Mouse (Mus musculus) limb, embryonic 10.5 days (tissue): ENCODE data around the gene Gm10697. TPM values are rescaled to one million over a fixed set of nuclear protein-coding genes. Genes with fewer than 3 reads are reported as not detected.
"Not testable (repeated sequence)": the region's sequence is repeated elsewhere in the genome, so short reads cannot be mapped to it uniquely, and the experiment has no call there.

ENCODE experiments used
- DNase-seq: peaks from one replicate; pipeline ENCODE4 v3.0.0-alpha.2; 2017; ENCODE audit warnings: low spot score
- H3K27ac ChIP-seq: fragments of 300-500 bp; sonication (generic); 2 replicates; pipeline ENCODE4 v1.5.1; 2016; ENCODE audit warnings: mild to moderate bottlenecking
- H3K27me3 ChIP-seq: fragments of 300-500 bp; sonication (generic); 2 replicates; pipeline ENCODE4 v1.6.1; 2016; ENCODE audit warnings: low read depth, mild to moderate bottlenecking; ENCODE audit not compliant: poor library complexity, severe bottlenecking
- H3K36me3 ChIP-seq: fragments of 300-500 bp; sonication (generic); 2 replicates; pipeline ENCODE4 v1.6.1; 2016; ENCODE audit warnings: mild to moderate bottlenecking, moderate library complexity
- H3K4me1 ChIP-seq: fragments of 300-500 bp; sonication (generic); 2 replicates; pipeline ENCODE4 v1.6.1; 2016
- H3K4me3 ChIP-seq: fragments of 300-500 bp; sonication (generic); 2 replicates; pipeline ENCODE4 v1.5.1; 2016; ENCODE audit warnings: mild to moderate bottlenecking, moderate library complexity
- H3K9me3 ChIP-seq: fragments of 300-500 bp; sonication (generic); replicated peaks from 2 replicates; pipeline ENCODE4 v1.6.1; 2016; ENCODE audit warnings: mild to moderate bottlenecking
- WGBS: fragments of 180-500 bp; shearing (Covaris S2); methylation state at CpG from one replicate; pipeline ENCODE4 v1.1.7; 2016; 5-methylcytosine and 5-hydroxymethylcytosine counted together
- polyA plus RNA-seq: library from polyadenylated mRNA; unstranded; fragments of >200 nt; fragmentation: Nextera tagmentation; extraction: Ambion mirVana; gene quantifications from 2 replicates; pipeline ENCODE4 v1.2.1, GENCODE M21; 2016

Gene Gm10697
- not detected in 2 replicates for polyA plus RNA-seq

- not testable (repeated sequence) for DNase-seq, H3K27ac ChIP-seq
- 86% methylated on average over 2 of the region's 3 CpGs for WGBS
These were observed at the start of gene Gm10697 for GRCm38 (mm10) chr3:94072544-94072943. Gm10697 (minus strand) TSS chr3:94072644.

GRCm38 (mm10) chr3:94115071-94115470 lies 42.6 kb upstream of the Gm10697 start:
- H3K4me1 ChIP-seq, DNase-seq, H3K27me3 ChIP-seq, H3K27ac ChIP-seq, H3K9me3 ChIP-seq, H3K4me3 ChIP-seq, H3K36me3 ChIP-seq: not testable (repeated sequence)
- WGBS: 86% methylated on average over 1 of the region's 1 CpGs

More at GRCm38 (mm10) chr3:94072544-94072943, at the start of gene Gm10697:
- H3K4me1 ChIP-seq, H3K4me3 ChIP-seq, H3K27me3 ChIP-seq, H3K9me3 ChIP-seq, H3K36me3 ChIP-seq: not testable (repeated sequence)

- DNase-seq, H3K9me3 ChIP-seq, H3K27ac ChIP-seq, H3K27me3 ChIP-seq, H3K4me1 ChIP-seq, H3K4me3 ChIP-seq, H3K36me3 ChIP-seq: not testable (repeated sequence)
- 84% methylated on average over 2 of the region's 3 CpGs for WGBS
These were observed 17.7 kb downstream of the Gm10697 start, which contains the start of gene Gm9125 for GRCm38 (mm10) chr3:94054785-94055184. Gm9125 (minus strand) TSS chr3:94054885.

GRCm38 (mm10) chr3:94049566-94050121 lies 22.8 kb downstream of the Gm10697 start:
- 60% methylated on average over 1 of the region's 5 CpGs for WGBS
- H3K4me1 ChIP-seq, H3K27me3 ChIP-seq, DNase-seq, H3K9me3 ChIP-seq, H3K4me3 ChIP-seq, H3K36me3 ChIP-seq, H3K27ac ChIP-seq: not testable (repeated sequence)

- not testable (repeated sequence) for H3K27ac ChIP-seq, H3K4me3 ChIP-seq, DNase-seq, H3K36me3 ChIP-seq, H3K9me3 ChIP-seq, H3K27me3 ChIP-seq, H3K4me1 ChIP-seq
- 82% methylated on average over 1 of the region's 1 CpGs for WGBS
These were observed 34.2 kb downstream of the Gm10697 start for GRCm38 (mm10) chr3:94038241-94038640.

GRCm38 (mm10) chr3:94034400-94034799 lies 38.0 kb downstream of the Gm10697 start:
- H3K27me3 ChIP-seq, H3K36me3 ChIP-seq, DNase-seq, H3K4me1 ChIP-seq, H3K4me3 ChIP-seq, H3K27ac ChIP-seq, H3K9me3 ChIP-seq: not testable (repeated sequence)
- 91% methylated on average over 18 of the region's 18 CpGs for WGBS

Other genes with a start within 250 kb of the Gm10697 start
- gene Tdpoz3, start 246.6 kb downstream of the Gm10697 start, polyA plus RNA-seq: not detected in 2 replicates
- not detected in 2 replicates for gene Gm9117, start 129.1 kb downstream of the Gm10697 start, polyA plus RNA-seq
- not detected in 2 replicates for gene Tdpoz5, start 111.3 kb downstream of the Gm10697 start, polyA plus RNA-seq
- not detected in 2 replicates for gene Gm9125, start 17.8 kb downstream of the Gm10697 start, polyA plus RNA-seq
- not detected in 2 replicates for gene Gm10696, start 105.5 kb upstream of the Gm10697 start, polyA plus RNA-seq
- gene Gm5286, start 124.1 kb upstream of the Gm10697 start, polyA plus RNA-seq: not detected in 2 replicates
- not detected in 2 replicates for gene Gm4778, start 191.4 kb upstream of the Gm10697 start, polyA plus RNA-seq
- 7.2 and 7.7 TPM in 2 replicates for gene Them4, start 237.4 kb upstream of the Gm10697 start, polyA plus RNA-seq